11 mouse cellular contexts compared by ENCODE assay signal in genomic region chr13:51886723-51887122, GRCm38 (mm10). TPM values are rescaled to one million over a fixed set of nuclear protein-coding genes. Genes with fewer than 3 reads are reported as not detected.
DNase-seq lines count a peak whose midpoint lies in the region; ATAC-seq and TF ChIP-seq lines count a peak whose summit lies in the region.
"Had no signal": no experiment of that assay in that cellular context is flagged by ENCODE, and none has a peak within 500 bp of the region (broad histone marks: within the 10 kb centered on the region; RNA-seq: fewer than 3 reads in every experiment).

No protein-coding gene starts in this region.

- WGBS in kidney, adult 2 months = 60% methylated on average over 10 of the region's 10 CpGs
- WGBS in intestine, postnatal 0 days = 48% methylated on average over 10 of the region's 10 CpGs

- no peak for TF ChIP-seq CTCF in kidney, adult 2 months (conservative IDR thresholded peaks at IDR 0.05; ENCODE audit: insufficient read depth, insufficient read length, low read depth, low read length)
- peak; percentile 22; the same call in 1 of the 2 replicates for TF ChIP-seq CTCF in intestine, postnatal 0 days (IDR thresholded peaks at IDR 0.05; ENCODE audit: low read depth)

- no peak for ATAC-seq in intestine, postnatal 0 days

- no peaks in the 10 kb centered on the region for H3K27me3 ChIP-seq in kidney, adult 2 months (replicated peaks; ENCODE audit: control insufficient read depth, insufficient read depth, low read length)
- H3K27me3 ChIP-seq in intestine, postnatal 0 days (replicated peaks; ENCODE audit: control insufficient read depth, insufficient read depth, low read length) = no peaks in the 10 kb centered on the region
- H3K27me3 ChIP-seq: embryonic facial prominence, embryonic 12.5 days; limb, embryonic 12.5 days had no signal

- peaks cover 2% of the 10 kb centered on the region; the same call in 1 of the 2 replicates for H3K4me1 ChIP-seq in kidney, adult 2 months (ENCODE audit: control insufficient read depth, insufficient read depth, low read length)
- H3K4me1 ChIP-seq in intestine, postnatal 0 days (replicated peaks; ENCODE audit: control insufficient read depth, insufficient read depth, low read length) = 0 out of 2 replicates have a peak, but pooled peaks cover 4% of the 10 kb centered on the region

- no peaks in the 10 kb centered on the region for H3K9me3 ChIP-seq in intestine, postnatal 0 days (ENCODE audit: control insufficient read depth)
- H3K9me3 ChIP-seq: embryonic facial prominence, embryonic 12.5 days; limb, embryonic 12.5 days had no signal

- H3K9ac ChIP-seq in intestine, postnatal 0 days (ENCODE audit: low read depth, low read length) = no peak overlapping the region
- H3K9ac ChIP-seq: embryonic facial prominence, embryonic 12.5 days; limb, embryonic 12.5 days had no signal

- peak; percentile 14 for DNase-seq in kidney, adult 11 months
- DNase-seq in kidney, adult 2 months = no peak
- DNase-seq in urinary bladder, postnatal 14 days (ENCODE audit: low spot score) = peak; percentile 69
- DNase-seq in urinary bladder, adult 2 months (ENCODE audit: low spot score) = no peak
- DNase-seq in urinary bladder, postnatal 4 days (ENCODE audit: low spot score in 2 of 2) = peak; percentile 63 to 76
- DNase-seq in embryo, embryonic 9.5 days (ENCODE audit: extremely low spot score) = no peak
- no peak for DNase-seq in frontal cortex, adult 2 months (ENCODE audit: extremely low spot score in 1 of 2, low spot score in 1 of 2)
- DNase-seq: cerebellum, adult 9-10 months had no signal

- no peak for TF ChIP-seq POLR2A in kidney, adult 2 months (IDR thresholded peaks at IDR 0.05; ENCODE audit: low read depth, low read length)

- no peak overlapping the region for H3K4me3 ChIP-seq in kidney, adult 2 months (ENCODE audit: insufficient read depth, low read depth, low read length)
- no peak overlapping the region for H3K4me3 ChIP-seq in intestine, postnatal 0 days (ENCODE audit: low read depth, low read length)
- H3K4me3 ChIP-seq: embryonic facial prominence, embryonic 12.5 days; limb, embryonic 12.5 days had no signal

- H3K27ac ChIP-seq in kidney, adult 2 months (ENCODE audit: insufficient read depth, low read depth, low read length) = no peak overlapping the region
- H3K27ac ChIP-seq in intestine, postnatal 0 days (ENCODE audit: low read depth, low read length) = no peak overlapping the region
- H3K27ac ChIP-seq: embryonic facial prominence, embryonic 12.5 days; limb, embryonic 12.5 days had no signal

- no peak overlapping the region for H3K4me2 ChIP-seq in intestine, postnatal 0 days (replicated peaks; ENCODE audit: low read depth)
- H3K4me2 ChIP-seq: embryonic facial prominence, embryonic 12.5 days; limb, embryonic 12.5 days had no signal

- no peaks in the 10 kb centered on the region for H3K36me3 ChIP-seq in kidney, adult 2 months (ENCODE audit: control insufficient read depth, insufficient read depth, low read length)
- H3K36me3 ChIP-seq in intestine, postnatal 0 days (ENCODE audit: control insufficient read depth, insufficient read depth) = no peaks in the 10 kb centered on the region
- H3K36me3 ChIP-seq: embryonic facial prominence, embryonic 12.5 days; limb, embryonic 12.5 days had no signal

RNA-seq across cellular contexts. Expression of gene Gadd45g, which starts 40.2 kb away (rescaled TPM):
- 57.2 and 59.8 TPM in 2 replicates for polyA plus RNA-seq in kidney, adult 2 months (2012; rRNA removed)
- polyA plus RNA-seq in urinary bladder, adult 2 months (2012; rRNA removed) = 68.6 and 122 TPM in 2 replicates
- polyA plus RNA-seq in intestine, postnatal 0 days (2015; fragmentation: Nextera tagmentation; extraction: Ambion mirVana) = 28.7 and 32.7 TPM in 2 replicates
- 43.0 and 54.0 TPM in 2 replicates for polyA plus RNA-seq in frontal cortex, adult 2 months (2012; rRNA removed)

Comparison
In these comparisons a context has a peak if more than half of its experiments do, and no peak if none do; other contexts are left out.
1. DNase-seq: peak in kidney, adult 11 months (single experiment), urinary bladder, postnatal 14 days (single experiment) and urinary bladder, postnatal 4 days (2 of 2); none in kidney, adult 2 months (single experiment), urinary bladder, adult 2 months (single experiment), embryo, embryonic 9.5 days (single experiment) and frontal cortex, adult 2 months (0 of 2).